Mouse (Mus musculus): ENCODE measurements at regions not wholly inside any gene's neighbourhood (a gene's known extent, or its start where the extent isn't known, plus 50 kb on each side); places are given as distances from the start of the nearest gene placed in this dataset.

- no peak for TF ChIP-seq CTCF (IDR thresholded peaks at IDR 0.05; ENCODE audit: low read depth, low read length)
- TF ChIP-seq GATA1 (IDR thresholded peaks at IDR 0.05; ENCODE audit: borderline replicate concordance, low read length), result no peak
- TF ChIP-seq POLR2AphosphoS5 (IDR thresholded peaks at IDR 0.05; ENCODE audit: insufficient replicate concordance, low read depth, low read length), result no peak
- TF ChIP-seq TAL1 (conservative IDR thresholded peaks at IDR 0.05; ENCODE audit: low read depth, low read length), result no peak
These were observed 86.7 kb upstream of the Egln3 start for GRCm38 (mm10) chr12:54290311-54290710.

All from G1E (cell line).